Mouse (Mus musculus): ENCODE data around the gene Ebf1. TPM values are rescaled to one million over a fixed set of nuclear protein-coding genes. Genes with fewer than 3 reads are reported as not detected.
A peak's percentile ranks its signal among the peaks of the same experiment; 100 is the strongest.

Ebf1 gene
- total RNA-seq, 2 experiments from 2014 or later = 4.2 to 4.6 TPM

DNA sequence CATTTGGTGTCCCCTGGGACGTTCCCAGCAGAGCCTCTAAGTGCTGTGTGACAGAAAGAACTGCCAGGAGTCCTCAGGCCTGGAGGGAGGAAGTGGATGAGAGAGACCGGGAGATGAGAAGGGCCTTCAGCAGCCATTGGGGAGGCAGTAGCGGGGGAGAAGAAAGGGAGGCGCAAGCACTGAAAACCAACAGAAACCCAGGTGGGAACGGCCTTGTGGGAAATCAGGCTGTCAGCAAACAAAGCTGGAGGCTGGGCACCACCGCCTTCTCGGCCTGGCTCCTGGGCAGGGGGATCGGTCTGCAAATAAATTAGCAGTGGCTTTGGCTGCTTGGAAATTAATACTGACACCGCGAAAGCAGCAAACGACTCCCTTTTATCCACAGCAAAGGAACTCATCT, 409.6 kb downstream of the Ebf1 start:
- intact Hi-C loops (cut with DNase I) = no loop called here
- DNase-seq (ENCODE audit: low spot score in 2 of 2) = no peak

DNA sequence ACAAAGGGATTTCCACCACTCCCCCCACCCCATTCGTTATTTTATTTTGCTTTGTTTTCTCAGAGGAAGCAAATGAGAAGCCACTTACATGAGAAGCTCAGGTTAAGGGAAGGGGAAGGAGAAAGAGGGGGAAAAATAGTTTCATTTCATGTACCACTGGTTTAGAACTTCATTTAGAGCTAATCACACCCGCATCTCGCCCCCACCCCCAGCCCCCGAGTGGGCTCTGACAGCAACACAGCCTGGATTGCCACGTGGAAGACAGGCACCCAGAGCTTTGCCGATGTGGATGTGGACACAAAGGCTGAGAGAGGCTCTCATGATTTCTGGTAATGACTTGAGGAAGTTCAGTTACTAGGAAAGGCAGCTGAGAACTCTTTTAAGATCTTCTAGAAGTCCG, 410.0 kb downstream of the Ebf1 start:
- intact Hi-C loops (cut with DNase I) = no loop called here
- DNase-seq (ENCODE audit: low spot score in 2 of 2) = no peak

DNA sequence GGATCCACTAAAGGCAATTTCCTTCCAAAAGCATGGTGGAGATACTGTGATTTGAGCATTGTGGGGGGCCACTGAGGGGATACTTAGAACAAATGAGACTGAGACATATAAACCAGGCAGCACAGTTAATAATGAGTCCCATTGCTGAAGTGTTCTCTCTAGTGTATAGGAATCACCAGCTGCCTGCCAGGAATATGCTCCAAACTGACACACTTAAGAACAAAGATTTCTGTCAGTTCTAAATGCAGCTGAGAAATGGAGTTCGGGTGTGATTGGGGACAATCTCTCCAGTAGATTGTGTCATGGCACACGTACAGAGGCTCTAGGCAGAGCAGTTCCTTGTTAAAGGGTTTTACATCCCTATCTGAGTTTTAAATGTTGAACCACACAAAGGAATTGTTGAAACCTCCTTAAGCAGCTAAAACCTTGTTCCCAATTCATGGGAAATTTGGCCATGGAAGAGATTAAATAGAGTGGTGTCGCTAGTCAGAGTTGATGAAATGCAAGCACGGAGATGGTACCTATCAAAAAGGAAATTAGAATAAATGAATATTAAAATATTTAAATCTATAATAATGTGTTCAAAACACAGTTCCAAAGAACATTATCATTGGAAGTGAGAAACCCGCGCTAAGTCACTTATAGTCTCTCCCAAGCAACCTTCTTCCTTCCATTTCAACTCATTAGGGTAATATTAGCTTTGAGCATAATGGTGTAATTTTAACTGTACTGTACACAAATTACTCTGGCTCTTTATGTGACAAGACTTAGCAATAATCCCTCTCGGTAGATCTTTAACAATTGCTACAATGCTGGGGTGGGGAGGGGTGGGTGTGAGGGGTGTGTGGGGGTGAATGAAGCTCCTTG, 438.9 kb downstream of the Ebf1 start:
- intact Hi-C loops (cut with DNase I) = no loop called here

More for the DNA sequence above, 438.9 kb downstream of the Ebf1 start:
- DNase-seq (ENCODE audit: low spot score in 2 of 2) = peak in 1 of 2 experiments; percentile 20

Other genes with a start within 250 kb of the Ebf1 start
- gene Il12b, start 217.3 kb upstream of the Ebf1 start, total RNA-seq (2021) = not detected
- 10 to 100 TPM; 36.4 to 42.3 TPM for gene Ublcp1, start 146.8 kb upstream of the Ebf1 start, total RNA-seq (2021)
- 100 to 1,000 TPM; 106 to 109 TPM for gene Rnf145, start 98.4 kb upstream of the Ebf1 start, total RNA-seq (2021)